Mouse (Mus musculus) urinary bladder, postnatal 25 days (tissue): ENCODE results near the gene E2f4.
"Not testable (repeated sequence)": the region's sequence is repeated elsewhere in the genome, so short reads cannot be mapped to it uniquely, and the experiment has no call there.

Experiments
- DNase-seq: peaks from one replicate; pipeline ENCODE4 v3.0.0; 2022; ENCODE audit warnings: low spot score

The E2f4 gene

DNA sequence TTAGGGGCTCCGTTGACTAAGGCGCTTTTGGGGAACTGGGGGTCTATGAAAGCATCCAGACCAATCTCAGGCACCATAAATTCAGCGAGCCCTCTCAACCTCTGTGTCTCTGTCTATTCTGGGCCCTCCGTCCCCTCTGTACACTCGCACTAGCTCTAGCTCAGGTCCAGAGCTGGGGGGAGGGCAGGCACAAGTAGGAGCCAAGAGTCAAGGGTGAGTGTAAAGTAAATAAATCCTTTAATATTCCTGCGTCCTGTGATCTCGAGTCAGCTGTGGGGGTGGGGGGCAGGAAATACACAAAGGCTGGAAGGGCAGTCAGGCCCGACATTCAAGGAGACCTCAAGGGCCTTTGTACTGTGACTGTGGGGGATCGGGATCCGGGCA lies 28.4 kb upstream of the E2f4 start:
- DNase-seq = no peak

- DNase-seq = peak; percentile 61
These were observed 28.0 kb upstream of the E2f4 start, which contains the start of gene Hsf4 for GRCm38 (mm10) chr8:105269461-105269947. Gene Hsf4, plus strand, starts transcription at chr8:105269801.

GRCm38 (mm10) chr8:105270101-105270915 lies 27.2 kb upstream of the E2f4 start:
- DNase-seq = no peak

DNA sequence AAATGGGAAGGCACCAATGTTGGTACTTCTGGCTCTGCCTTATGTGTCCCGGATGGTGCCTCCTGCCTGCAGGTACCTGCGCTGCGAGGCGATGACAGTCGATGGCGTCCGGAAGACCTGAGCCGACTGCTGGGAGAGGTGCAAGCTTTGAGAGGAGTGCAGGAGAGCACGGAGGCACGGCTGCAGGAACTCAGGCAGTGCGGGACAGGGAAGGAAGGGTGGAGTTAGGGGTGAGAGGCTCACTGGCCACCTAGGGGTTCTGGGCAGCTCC lies 26.6 kb upstream of the E2f4 start:
- no peak for DNase-seq

- no peak for DNase-seq
These were observed 22.1 kb upstream of the E2f4 start for GRCm38 (mm10) chr8:105275387-105275786.

- DNase-seq = no peak
These were observed 21.6 kb upstream of the E2f4 start, which contains the start of gene Nol3 for GRCm38 (mm10) chr8:105275840-105276239. Gene Nol3, plus strand, starts transcription at chr8:105276140.

DNA sequence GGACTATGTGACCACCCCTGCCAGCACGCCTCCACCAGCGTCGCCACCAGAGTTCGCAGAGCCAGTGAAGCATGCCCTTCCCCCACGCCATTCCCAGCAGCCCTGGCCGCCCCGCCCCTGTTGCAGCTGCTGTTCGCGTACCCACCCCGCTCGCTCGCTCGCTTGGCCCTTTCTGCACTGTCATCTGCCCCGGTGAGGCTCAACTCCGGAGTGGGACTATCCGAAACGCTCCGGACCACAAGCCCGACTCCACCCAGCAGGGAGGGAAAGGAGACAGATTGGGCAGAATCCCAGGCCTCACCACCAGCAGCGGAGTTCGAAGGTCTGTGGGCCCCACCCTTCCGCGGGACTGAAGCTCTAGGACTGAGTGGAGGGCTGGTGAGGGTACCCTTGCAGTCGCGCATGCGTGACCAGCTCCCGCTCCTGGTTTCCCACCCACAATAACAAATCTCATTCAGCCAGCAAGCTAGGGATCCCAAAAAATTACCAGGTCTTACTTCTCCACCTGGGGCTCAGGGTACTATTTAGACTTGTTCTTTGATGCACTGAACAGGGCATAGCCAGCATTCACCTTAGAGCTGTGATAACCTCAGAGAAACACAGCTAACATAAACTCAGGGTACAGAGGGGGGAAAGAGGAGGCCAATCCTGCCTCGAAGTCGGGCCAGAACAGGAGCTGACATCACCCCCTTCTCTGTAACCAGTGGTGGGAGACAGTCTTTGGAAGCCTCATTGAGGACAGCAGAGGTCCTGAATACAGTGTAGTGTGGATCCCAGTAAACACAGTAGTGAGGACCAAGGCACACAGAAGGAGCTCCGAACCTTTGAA lies 21.0 kb upstream of the E2f4 start:
- peak; percentile 40 for DNase-seq

GRCm38 (mm10) chr8:105278911-105279334 lies 18.5 kb upstream of the E2f4 start:
- DNase-seq = peak; percentile 68

DNA sequence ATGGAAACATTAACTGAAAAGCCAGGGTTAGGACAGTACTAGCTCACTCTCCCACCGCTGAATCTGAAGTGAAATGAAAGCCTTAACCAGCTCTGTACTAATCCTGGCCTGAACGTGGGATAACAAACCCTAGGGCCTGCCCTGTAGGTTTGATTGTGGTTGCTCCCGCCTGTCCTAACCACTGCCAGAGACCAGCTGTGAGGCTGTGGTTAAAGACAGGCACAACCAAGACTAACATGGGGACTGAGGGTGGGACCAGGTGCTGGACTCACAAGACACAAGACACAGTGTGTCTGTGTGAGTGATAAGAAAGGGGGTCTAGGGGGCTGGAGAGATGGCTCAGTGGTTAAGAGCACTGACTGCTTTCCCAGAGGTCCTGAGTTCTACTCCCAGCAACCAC lies 16.9 kb upstream of the E2f4 start:
- DNase-seq = no peak

DNA sequence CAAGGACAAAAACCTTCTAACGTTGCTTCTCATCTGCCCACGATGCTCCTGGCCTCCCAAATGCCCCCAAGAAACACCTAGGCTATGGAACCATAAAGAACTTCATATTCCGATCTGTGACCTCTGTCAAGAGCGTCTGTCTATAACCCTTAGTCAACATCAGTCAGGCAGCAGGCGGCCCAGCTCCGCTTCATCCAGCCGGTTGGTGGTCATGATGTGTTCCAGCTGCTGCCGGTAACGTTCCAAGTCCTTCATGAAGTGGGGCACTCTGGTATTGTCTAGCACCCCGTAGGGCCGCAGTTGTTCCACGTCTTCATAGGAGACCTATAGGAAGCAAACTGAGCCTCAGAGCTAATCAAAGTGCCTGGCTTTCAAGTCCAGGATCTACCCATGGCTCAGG lies 15.6 kb upstream of the E2f4 start:
- DNase-seq = no peak

DNA sequence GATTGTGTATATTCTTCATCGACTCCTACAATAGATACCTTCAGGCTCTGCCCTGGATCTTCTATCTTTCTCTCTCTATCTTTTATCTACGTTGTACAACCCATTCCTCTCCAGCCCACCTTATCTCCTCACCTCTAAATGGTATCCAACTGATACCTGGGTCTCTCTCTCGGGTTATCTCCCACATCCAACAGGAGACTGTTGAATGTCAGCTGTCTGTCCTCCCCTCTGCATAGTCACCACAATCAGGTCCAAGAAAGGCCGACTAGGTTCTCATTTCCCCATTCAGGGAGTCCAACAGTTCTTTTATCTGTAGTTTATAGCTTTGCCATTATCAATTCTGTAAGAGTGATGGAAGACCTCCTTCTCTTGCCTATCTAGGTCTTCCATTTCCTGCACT lies 15.2 kb upstream of the E2f4 start:
- DNase-seq = no peak

- DNase-seq = peak; percentile 59
These were observed 14.4 kb upstream of the E2f4 start for GRCm38 (mm10) chr8:105283074-105283473.

- no peak for DNase-seq
These were observed 11.9 kb upstream of the E2f4 start for GRCm38 (mm10) chr8:105285514-105285913.

- DNase-seq = no peak
These were observed 10.6 kb upstream of the E2f4 start for GRCm38 (mm10) chr8:105286907-105287306.

- no peak for DNase-seq
These were observed 9.2 kb upstream of the E2f4 start for GRCm38 (mm10) chr8:105288231-105288630.

- peak; percentile 91 for DNase-seq
These were observed 8.3 kb upstream of the E2f4 start for GRCm38 (mm10) chr8:105288958-105289732.

GRCm38 (mm10) chr8:105289805-105290460 lies 7.5 kb upstream of the E2f4 start, which contains the start of gene 4931428F04Rik:
Gene 4931428F04Rik, minus strand, starts transcription at chr8:105289864.
- DNase-seq = peak; percentile 26

DNA sequence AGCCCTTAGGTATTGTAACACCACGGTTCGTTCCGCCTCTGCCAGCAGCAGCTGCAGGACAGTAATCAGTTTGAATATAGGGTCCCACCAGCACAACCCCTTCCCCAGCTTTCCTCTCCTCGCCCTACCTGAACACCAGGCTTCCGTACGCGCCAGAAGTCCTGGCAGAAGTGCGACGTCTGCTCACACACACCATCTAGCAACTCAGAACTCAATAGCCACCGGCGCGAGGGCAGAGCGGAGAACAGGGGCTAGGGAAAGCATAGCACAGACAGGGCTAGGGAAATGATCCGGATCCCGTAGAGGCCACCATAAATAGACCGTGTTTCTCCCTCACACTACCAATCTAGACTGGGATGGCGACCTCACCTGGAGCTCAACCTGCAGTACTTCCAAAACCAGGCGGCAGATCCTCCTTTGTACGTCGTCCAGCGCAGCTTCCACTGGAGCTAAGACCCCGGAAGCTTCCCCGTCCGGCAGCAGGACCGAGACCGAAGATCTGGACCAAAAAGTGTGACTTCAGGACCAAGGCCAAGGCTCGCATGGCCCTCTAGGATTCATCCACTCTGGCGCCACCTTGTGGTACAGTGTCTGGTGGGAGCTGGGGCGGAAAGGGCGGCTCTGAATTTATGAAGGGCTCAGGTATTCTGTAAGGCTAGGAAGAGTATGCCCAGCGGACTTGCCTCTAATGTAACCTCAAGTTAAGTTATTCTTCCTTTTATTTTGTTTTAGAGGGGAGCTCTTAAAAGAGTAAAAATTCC lies 6.7 kb upstream of the E2f4 start:
- peak; percentile 97 for DNase-seq

DNA sequence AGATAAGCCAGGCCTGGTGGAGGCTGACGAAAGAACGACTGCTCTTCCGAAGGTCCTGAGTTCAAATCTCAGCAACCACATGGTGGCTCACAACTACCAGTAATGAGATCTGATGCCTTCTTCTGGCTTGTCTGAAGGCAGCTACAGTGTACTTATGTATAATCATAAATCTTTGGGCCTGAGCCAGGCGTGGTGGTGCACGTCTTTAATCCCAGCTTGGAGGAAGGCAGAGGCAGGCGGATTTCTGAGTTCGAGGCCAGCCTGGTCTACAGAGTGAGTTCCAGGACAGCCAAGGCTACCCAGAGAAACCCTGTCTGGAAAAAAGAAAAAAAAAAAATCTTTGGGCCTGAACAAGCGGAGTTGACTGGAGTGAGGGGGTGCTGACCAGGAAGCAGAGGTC lies 6.1 kb upstream of the E2f4 start:
- DNase-seq = not testable (repeated sequence)

DNA sequence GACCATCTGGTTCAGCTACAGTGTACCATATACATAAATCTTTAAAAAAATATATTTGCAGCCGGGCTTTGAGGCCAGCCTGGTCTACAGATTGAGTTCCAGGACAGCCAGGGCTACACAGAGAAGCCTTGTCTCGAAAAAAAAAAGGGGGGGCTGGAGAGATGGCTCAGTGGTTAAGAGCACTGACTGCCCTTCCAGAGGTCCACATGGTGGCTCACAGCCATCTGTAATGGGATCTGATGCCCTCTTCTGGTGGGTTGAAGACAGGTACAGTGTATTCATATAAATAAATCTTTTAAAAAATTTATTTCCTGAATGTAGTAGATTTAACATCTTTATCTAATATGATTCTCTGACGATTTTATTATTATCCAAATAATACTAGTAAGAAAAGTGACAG lies 5.7 kb upstream of the E2f4 start:
- not testable (repeated sequence) for DNase-seq

DNA sequence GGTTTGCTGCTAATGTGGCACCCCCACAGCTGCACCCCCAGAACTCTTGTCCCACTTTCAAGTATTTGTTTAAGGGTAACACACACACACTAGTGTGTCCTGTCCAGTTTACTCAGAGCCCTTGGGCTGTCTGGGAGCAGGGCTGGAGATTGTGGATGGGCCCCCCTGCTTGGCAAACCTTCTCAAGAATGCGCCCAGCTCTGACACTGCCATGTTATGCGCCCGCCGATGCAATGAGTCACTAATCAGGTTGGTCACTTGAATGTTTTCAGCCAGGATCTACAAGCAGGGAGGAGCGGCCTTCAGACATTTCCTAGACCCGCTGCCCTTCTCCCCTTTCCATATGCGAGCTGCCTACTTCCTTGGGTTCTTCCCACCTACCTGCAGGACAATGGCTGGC lies 5.0 kb upstream of the E2f4 start:
- no peak for DNase-seq
